Mouse (Mus musculus) adrenal gland, adult 18-20 months (tissue): Measurements from ENCODE around the gene Rubcn. TPM values are rescaled to one million over a fixed set of nuclear protein-coding genes. Genes with fewer than 3 reads are reported as not detected.

Experiments
- total RNA-seq, 2 experiments: library from RNA; stranded (reverse); gene quantifications; 1 replicate in 1 of 2; 2 replicates in 1 of 2; pipeline ENCODE4 v1.2.3; 2021

Gene Rubcn
- total RNA-seq, 2 experiments from 2014 or later, result 23.1 to 24.3 TPM

Other genes starting within 250 kb of the Rubcn start
- 10 to 100 TPM; 29.9 to 33.1 TPM for gene Tnk2, start 233.9 kb downstream of the Rubcn start, total RNA-seq
- not detected for gene Muc4, start 141.9 kb downstream of the Rubcn start, total RNA-seq
- under 1 TPM in 1 of 2 experiments, not detected in 1; 0.10 TPM for gene Muc20, start 80.3 kb downstream of the Rubcn start, total RNA-seq
- gene Smbd1, start 67.3 kb downstream of the Rubcn start, total RNA-seq, result not detected
- 100 to 1,000 TPM; 109 to 111 TPM for gene Fyttd1, start 266 bp downstream of the Rubcn start, total RNA-seq
- 10 to 100 TPM; 27.9 to 33.1 TPM for gene Lrch3, start 36.3 kb upstream of the Rubcn start, total RNA-seq
- gene Iqcg, start 178.5 kb upstream of the Rubcn start, total RNA-seq, result 1 to 10 TPM; 2.1 to 2.6 TPM
- 100 to 1,000 TPM; 631 to 697 TPM for gene Rpl35a, start 178.7 kb upstream of the Rubcn start, total RNA-seq
- gene Lmln, start 184.8 kb upstream of the Rubcn start, total RNA-seq, result 10 to 100 TPM in 1 of 2 experiments, 1 to 10 TPM in 1; 7.9 to 23.7 TPM